Mouse (Mus musculus): ENCODE measurements around the gene Olfr456. TPM values are rescaled to one million over a fixed set of nuclear protein-coding genes. Genes with fewer than 3 reads are reported as not detected.

The Olfr456 gene
- not detected in 2 replicates for total RNA-seq (2012; rRNA removed)
- polyA plus RNA-seq (2012; ENCODE audit: insufficient read depth in 1 of 2, insufficient read length in 2 of 2, low read depth in 1 of 2, low replicate concordance in 2 of 2, missing spikeins in 1 of 2) = not detected

DNA sequence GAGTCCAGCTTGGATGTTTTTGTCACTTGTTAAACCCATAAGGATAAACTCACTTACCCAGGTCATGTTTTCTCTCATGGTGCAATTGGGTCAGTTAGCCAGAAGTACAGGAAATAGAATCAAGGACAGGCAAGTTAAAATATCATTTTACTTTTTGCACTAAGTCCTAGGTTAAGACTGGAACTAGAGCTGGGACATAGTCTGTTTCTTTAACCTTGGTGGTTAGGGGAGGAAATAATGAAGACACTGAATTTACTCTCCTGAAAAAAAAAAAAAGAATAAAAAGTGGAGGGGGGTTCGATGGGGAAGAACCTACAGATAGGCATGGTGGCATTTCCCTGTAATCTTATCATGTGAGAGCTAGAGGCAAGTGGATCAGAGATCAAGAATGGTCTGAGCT, at the start of gene Olfr456:
Gene Olfr456 (minus strand): TSS at position 101 of the 400 bp plus-strand sequence.
- Histone ChIP-seq H3K27ac (ENCODE audit: control insufficient read depth, low read depth, low read length) (no peak within 1 kb of the TSS), H3K4me3 (ENCODE audit: control insufficient read depth in 1 of 2, insufficient read depth in 1 of 2, low read depth in 2 of 2, low read length in 2 of 2) (no peak within 1 kb of the TSS), H3K9ac (ENCODE audit: control insufficient read depth, low read depth, low read length, poor library complexity, severe bottlenecking) (no peak within 1 kb of the TSS), H3K27me3 (ENCODE audit: control insufficient read depth in 1 of 2, insufficient read depth in 2 of 2, low read length in 2 of 2) (no peaks in the 10 kb centered on the region), H3K4me1 (ENCODE audit: control insufficient read depth in 1 of 2, insufficient read depth in 2 of 2, low read length in 2 of 2) (no peaks in the 10 kb centered on the region), H3K36me3 (ENCODE audit: control insufficient read depth in 1 of 2, insufficient read depth in 2 of 2, low read length in 2 of 2) (no peaks in the 10 kb centered on the region), H3K79me2 (ENCODE audit: control insufficient read depth, insufficient read depth, low read length, poor library complexity) (no peaks in the 10 kb centered on the region), H3K9me3 (replicated peaks; ENCODE audit: insufficient read depth, low read length) (no peaks in the 10 kb centered on the region)
- no peak for DNase-seq (ENCODE audit: low read depth, low spot score)
- TF ChIP-seq CHD1 (IDR thresholded peaks at IDR 0.05; ENCODE audit: low read depth, low read length) (no peak), NELFE (IDR thresholded peaks at IDR 0.05; ENCODE audit: low read depth, low read length) (no peak), USF2 (IDR thresholded peaks at IDR 0.05; ENCODE audit: borderline replicate concordance in 1 of 2, insufficient read depth in 1 of 2, low read depth in 1 of 2, low read length in 2 of 2) (no peak), EP300 (IDR thresholded peaks at IDR 0.05; ENCODE audit: low read depth in 1 of 2, low read length in 2 of 2) (no peak), ZNF384 (IDR thresholded peaks at IDR 0.05; ENCODE audit: low read depth, low read length) (no peak), MAZ (IDR thresholded peaks at IDR 0.05; ENCODE audit: low read depth, low read length) (no peak), GABPA (IDR thresholded peaks at IDR 0.05; ENCODE audit: low read depth, low read length) (no peak), MYB (IDR thresholded peaks at IDR 0.05; ENCODE audit: low read depth, low read length) (no peak), CHD2 (IDR thresholded peaks at IDR 0.05; ENCODE audit: low read length) (no peak), CTCF (IDR thresholded peaks at IDR 0.05 in 2 of 3, conservative IDR thresholded peaks at IDR 0.05 in 1 of 3; ENCODE audit: control insufficient read depth in 1 of 3, insufficient read depth in 1 of 3, low read depth in 2 of 3, low read length in 3 of 3, poor library complexity in 1 of 3, severe bottlenecking in 1 of 3) (no peak), KAT2A (conservative IDR thresholded peaks at IDR 0.05; ENCODE audit: low read depth, low read length) (no peak), HCFC1 (IDR thresholded peaks at IDR 0.05; ENCODE audit: low read depth, low read length) (no peak), ZMIZ1 (IDR thresholded peaks at IDR 0.05; ENCODE audit: low read depth, low read length) (no peak), MXI1 (IDR thresholded peaks at IDR 0.05; ENCODE audit: low read depth, low read length) (no peak), ZC3H11A (IDR thresholded peaks at IDR 0.05; ENCODE audit: low read depth, low read length) (no peak), BHLHE40 (IDR thresholded peaks at IDR 0.05; ENCODE audit: borderline replicate concordance, low read depth, low read length) (no peak), GATA1 (IDR thresholded peaks at IDR 0.05; ENCODE audit: low read depth, low read length) (no peak), POLR2A (IDR thresholded peaks at IDR 0.05; ENCODE audit: control insufficient read depth in 1 of 2, insufficient read depth in 1 of 2, low read depth in 1 of 2, low read length in 2 of 2, poor library complexity in 1 of 2) (no peak), SIN3A (IDR thresholded peaks at IDR 0.05; ENCODE audit: low read length) (no peak), RAD21 (IDR thresholded peaks at IDR 0.05; ENCODE audit: low read depth, low read length) (no peak)

DNA sequence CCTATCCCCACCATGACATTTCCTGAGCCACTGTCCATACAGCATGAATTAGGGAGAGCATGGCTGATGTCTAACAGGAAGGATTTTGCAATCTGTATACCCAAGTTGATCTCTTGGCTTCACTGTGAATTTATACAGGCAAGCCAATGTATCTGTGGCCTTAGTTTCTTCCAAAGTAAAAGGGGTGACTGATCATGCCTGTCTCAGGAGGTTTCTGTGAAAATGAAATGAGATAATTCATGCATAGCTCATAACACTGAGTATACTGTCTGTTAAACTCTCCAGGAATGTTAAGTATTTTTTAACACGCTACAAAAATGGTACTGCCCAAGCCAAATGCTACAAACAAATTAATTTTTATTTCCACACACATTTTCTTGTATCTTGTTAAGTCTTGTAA, 26.4 kb upstream of the Olfr456 start:
- no peak overlapping the region for H3K27ac ChIP-seq (ENCODE audit: control insufficient read depth, low read depth, low read length)

More for the DNA sequence above, 26.4 kb upstream of the Olfr456 start:
- Histone ChIP-seq H3K36me3 (ENCODE audit: control insufficient read depth in 1 of 2, insufficient read depth in 2 of 2, low read length in 2 of 2) (no peaks in the 10 kb centered on the region), H3K4me1 (ENCODE audit: control insufficient read depth in 1 of 2, insufficient read depth in 2 of 2, low read length in 2 of 2) (no peaks in the 10 kb centered on the region), H3K27me3 (ENCODE audit: control insufficient read depth in 1 of 2, insufficient read depth in 2 of 2, low read length in 2 of 2) (no peaks in the 10 kb centered on the region), H3K9me3 (replicated peaks; ENCODE audit: insufficient read depth, low read length) (no peaks in the 10 kb centered on the region), H3K4me3 (ENCODE audit: control insufficient read depth in 1 of 2, insufficient read depth in 1 of 2, low read depth in 2 of 2, low read length in 2 of 2) (no peak overlapping the region), H3K79me2 (ENCODE audit: control insufficient read depth, insufficient read depth, low read length, poor library complexity) (no peaks in the 10 kb centered on the region), H3K9ac (ENCODE audit: control insufficient read depth, low read depth, low read length, poor library complexity, severe bottlenecking) (no peak overlapping the region)
- no peak for DNase-seq (ENCODE audit: low read depth, low spot score)
- no peak for TF ChIP-seq MEF2A (IDR thresholded peaks at IDR 0.05; ENCODE audit: extremely low read depth, insufficient replicate concordance, low read depth, low read length, poor library complexity, severe bottlenecking)
- TF ChIP-seq SIN3A (IDR thresholded peaks at IDR 0.05; ENCODE audit: low read length) = no peak
- TF ChIP-seq ZNF384 (IDR thresholded peaks at IDR 0.05; ENCODE audit: low read depth, low read length) = no peak
- no peak for TF ChIP-seq RCOR1 (IDR thresholded peaks at IDR 0.05; ENCODE audit: low read depth, low read length)
- TF ChIP-seq ELF1 (IDR thresholded peaks at IDR 0.05; ENCODE audit: low read depth, low read length) = no peak
- TF ChIP-seq BHLHE40 (IDR thresholded peaks at IDR 0.05; ENCODE audit: borderline replicate concordance, low read depth, low read length) = no peak
- no peak for TF ChIP-seq NRF1 (IDR thresholded peaks at IDR 0.05; ENCODE audit: insufficient read depth, low read depth, low read length, poor library complexity, severe bottlenecking)
- TF ChIP-seq NELFE (IDR thresholded peaks at IDR 0.05; ENCODE audit: low read depth, low read length) = no peak
- no peak for TF ChIP-seq TCF12 (IDR thresholded peaks at IDR 0.05; ENCODE audit: low read depth, low read length)
- TF ChIP-seq GATA1 (IDR thresholded peaks at IDR 0.05; ENCODE audit: low read depth, low read length) = no peak
- no peak for TF ChIP-seq USF2 (IDR thresholded peaks at IDR 0.05; ENCODE audit: borderline replicate concordance in 1 of 2, insufficient read depth in 1 of 2, low read depth in 1 of 2, low read length in 2 of 2)

Data from MEL (cell line).